Mouse (Mus musculus): ENCODE measurements at regions not wholly inside any gene's neighbourhood (a gene's known extent, or its start where the extent isn't known, plus 50 kb on each side); places are given as distances from the start of the nearest gene placed in this dataset.

DNA sequence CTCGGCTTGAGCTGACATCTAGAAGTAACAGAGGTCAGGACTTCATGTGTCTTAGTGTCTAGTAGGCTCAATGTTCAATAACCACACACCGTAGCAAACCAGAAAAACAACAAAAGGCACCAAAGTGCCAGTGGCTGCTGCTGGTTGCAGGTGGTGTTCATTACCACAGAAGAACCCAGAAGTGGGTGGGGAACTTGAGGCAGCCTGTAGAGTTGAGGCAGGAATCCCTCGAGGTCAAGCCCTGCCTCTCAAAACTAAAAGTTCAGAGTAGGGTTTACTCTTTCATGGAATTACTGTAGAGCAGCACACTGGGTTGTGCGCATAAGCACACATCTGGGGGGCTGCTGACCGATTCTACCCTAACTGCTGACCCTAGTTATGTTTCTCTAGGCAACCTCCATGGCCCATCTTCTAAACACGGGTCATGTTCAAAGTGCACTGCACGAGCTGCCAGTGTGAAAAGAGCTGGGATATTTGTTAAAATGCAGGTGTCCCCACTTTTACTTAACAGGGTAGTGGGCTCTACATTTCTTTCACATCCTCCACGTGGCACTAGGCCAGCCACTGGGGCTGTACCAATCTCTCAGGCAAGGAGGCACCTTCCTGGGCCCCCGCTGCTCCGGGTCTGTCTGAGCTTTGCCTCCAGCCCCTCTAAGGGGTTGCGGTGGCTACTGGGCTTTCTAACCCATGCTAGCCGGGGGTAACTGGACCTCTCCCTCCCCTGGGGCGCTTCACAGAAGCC is 69.6 kb downstream of the Zfp706 start:
- TF ChIP-seq CTCF (IDR thresholded peaks at IDR 0.05; ENCODE audit: borderline replicate concordance, insufficient read depth, low read depth, low read length) = no peak
- TF ChIP-seq POLR2A (IDR thresholded peaks at IDR 0.05; ENCODE audit: borderline replicate concordance, insufficient read depth, low read length) = no peak
